Mouse (Mus musculus) large intestine, adult 2 months (tissue): ENCODE results near the gene 1700034I23Rik. TPM values are rescaled to one million over a fixed set of nuclear protein-coding genes. Genes with fewer than 3 reads are reported as not detected.
"Not testable (repeated sequence)": the region's sequence is repeated elsewhere in the genome, so short reads cannot be mapped to it uniquely, and the experiment has no call there.

Experiments used
- DNase-seq: peaks from one replicate; pipeline ENCODE4 v3.0.0-alpha.2; 2012; ENCODE audit warnings: low read depth, low spot score
- WGBS: fragments of 180-500 bp; shearing (Covaris S2); methylation state at CpG from one replicate; pipeline ENCODE4 v1.1.7; 2018; 5-methylcytosine and 5-hydroxymethylcytosine counted together
- polyA plus RNA-seq: library from polyadenylated mRNA; depleted of rRNA; stranded (reverse); fragments of >200 nt; gene quantifications from 2 replicates; pipeline ENCODE4 v1.2.3, GENCODE M21; 2012; rRNA removed

The 1700034I23Rik gene
- polyA plus RNA-seq = not detected in 2 replicates

GRCm38 (mm10) chr3:40902443-40902842, at the start of gene 1700034I23Rik:
1700034I23Rik (minus strand) TSS chr3:40902543.
- not testable (repeated sequence) for DNase-seq
- 93% methylated on average over 8 of the region's 10 CpGs for WGBS

GRCm38 (mm10) chr3:40951365-40951764, 49.0 kb upstream of the 1700034I23Rik start:
- WGBS = 4% methylated on average over 7 of the region's 7 CpGs
- DNase-seq = peak; percentile 31

GRCm38 (mm10) chr3:40950601-40951201, 48.4 kb upstream of the 1700034I23Rik start:
- WGBS = under 1% methylated on average over 43 of the region's 43 CpGs
- DNase-seq = peak; percentile 54

- under 1% methylated on average over 97 of the region's 118 CpGs for WGBS
- no peak for DNase-seq
Measured at GRCm38 (mm10) chr3:40949903-40950600, 47.7 kb upstream of the 1700034I23Rik start.

- DNase-seq = peak; percentile 87
- under 1% methylated on average over 64 of the region's 66 CpGs for WGBS
Measured at GRCm38 (mm10) chr3:40949170-40949902, 47.0 kb upstream of the 1700034I23Rik start, which contains the start of gene Larp1b. Larp1b (plus strand) TSS chr3:40949828.

GRCm38 (mm10) chr3:40939019-40939418, 36.7 kb upstream of the 1700034I23Rik start:
- no peak for DNase-seq

- WGBS = 95% methylated on average over 4 of the region's 4 CpGs
- no peak for DNase-seq
Measured at GRCm38 (mm10) chr3:40938592-40938991, 36.2 kb upstream of the 1700034I23Rik start.

GRCm38 (mm10) chr3:40938189-40938588, 35.8 kb upstream of the 1700034I23Rik start:
- no peak for DNase-seq
- 71% methylated on average over 5 of the region's 5 CpGs for WGBS

- 1% methylated on average over 20 of the region's 24 CpGs for WGBS
- DNase-seq = not testable (repeated sequence)
Measured at GRCm38 (mm10) chr3:40894336-40894735, 8.0 kb downstream of the 1700034I23Rik start.

GRCm38 (mm10) chr3:40893816-40894258, 8.5 kb downstream of the 1700034I23Rik start:
- DNase-seq = peak; percentile 90
- WGBS = under 1% methylated on average over 37 of the region's 38 CpGs

GRCm38 (mm10) chr3:40853123-40853738, 49.1 kb downstream of the 1700034I23Rik start:
- not testable (repeated sequence) for DNase-seq
- WGBS = 94% methylated on average over 3 of the region's 3 CpGs

Other genes starting within 250 kb of the 1700034I23Rik start
- not detected in 2 replicates for gene Slc25a31, start 193.7 kb downstream of the 1700034I23Rik start, polyA plus RNA-seq
- gene Hspa4l, start 158.0 kb downstream of the 1700034I23Rik start, polyA plus RNA-seq = 3.6 and 6.0 TPM in 2 replicates
- gene Plk4, start 102.5 kb downstream of the 1700034I23Rik start, polyA plus RNA-seq = 4.4 and 6.4 TPM in 2 replicates
- gene Mfsd8, start 55.7 kb downstream of the 1700034I23Rik start, polyA plus RNA-seq = 3.1 and 4.7 TPM in 2 replicates
- gene Abhd18, start 55.6 kb downstream of the 1700034I23Rik start, polyA plus RNA-seq = 2.9 and 6.7 TPM in 2 replicates
- 13.5 and 22.2 TPM in 2 replicates for gene Larp1b, start 47.3 kb upstream of the 1700034I23Rik start, polyA plus RNA-seq
- gene Pgrmc2, start 180.5 kb upstream of the 1700034I23Rik start, polyA plus RNA-seq = 7.6 and 9.5 TPM in 2 replicates